Mouse (Mus musculus) cortical plate, adult 2 months (tissue): ENCODE measurements at regions not wholly inside any gene's neighbourhood (a gene's known extent, or its start where the extent isn't known, plus 50 kb on each side); places are given as distances from the start of the nearest gene placed in this dataset.

Source experiments
- CTCF ChIP-seq: fragments of 200-500 bp; IDR thresholded peaks from 2 replicates; pipeline ENCODE4 v1.5.1; 2011; ENCODE audit warnings: mild to moderate bottlenecking, control low read depth, low read length; ENCODE audit not compliant: insufficient read depth; ENCODE audit errors: extremely low read depth
- POLR2A ChIP-seq: fragments of 200-500 bp; IDR thresholded peaks from 2 replicates; pipeline ENCODE4 v1.6.1; 2011; ENCODE audit warnings: mild to moderate bottlenecking, low read length, control low read depth; ENCODE audit not compliant: insufficient read depth; ENCODE audit errors: extremely low read depth

DNA sequence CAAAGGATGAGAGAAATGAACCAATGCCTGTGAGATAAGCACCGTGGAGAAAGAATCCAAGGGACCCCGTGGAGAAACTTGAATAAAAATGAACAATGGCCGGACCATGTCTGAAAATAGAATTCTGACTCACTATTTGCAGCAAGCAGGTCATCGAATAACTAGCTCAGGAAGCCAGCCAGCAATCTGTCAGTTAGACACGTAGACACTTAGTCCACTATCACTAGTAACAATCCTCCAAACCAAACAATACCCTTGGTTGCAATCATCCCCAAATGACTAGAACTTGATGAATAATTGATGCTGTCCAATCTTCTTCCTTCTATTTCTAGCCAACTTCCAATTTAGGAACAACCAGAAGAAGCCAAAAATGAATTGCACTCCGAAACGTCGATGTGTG, 328.5 kb downstream of the Tmem182 start:
- TF ChIP-seq POLR2A, result no peak
- no peak for TF ChIP-seq CTCF
